Mouse (Mus musculus): ENCODE results near the gene Uvrag.

DNA sequence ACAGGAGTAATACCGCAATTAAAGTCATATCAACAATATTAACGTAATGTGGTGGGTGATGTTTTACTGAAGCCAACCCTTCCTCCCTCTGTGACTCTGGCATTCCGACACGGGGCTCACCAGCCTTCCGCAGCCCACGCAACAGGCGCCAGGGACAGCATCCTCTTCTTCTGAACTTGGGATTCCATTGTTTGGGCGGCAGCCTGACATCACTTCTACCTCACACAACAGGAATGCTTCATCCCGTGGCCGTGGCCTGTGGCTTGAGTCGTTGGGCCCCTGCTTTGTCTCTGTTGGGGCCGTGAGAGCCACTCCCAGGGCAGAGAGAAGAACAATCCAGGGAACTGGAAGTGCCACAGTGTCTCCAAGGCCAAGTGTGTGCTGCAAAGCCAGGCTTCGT lies 264.8 kb downstream of the Uvrag start:
- TF ChIP-seq CTCF (IDR thresholded peaks at IDR 0.05): no peak
- TF ChIP-seq POLR2A (IDR thresholded peaks at IDR 0.05; ENCODE audit: insufficient read depth, low read depth, low read length): no peak
- TF ChIP-seq EP300 (IDR thresholded peaks at IDR 0.05; ENCODE audit: insufficient read depth, low read depth, low read length): no peak

Measured in heart, adult 2 months (tissue).